Mouse (Mus musculus) stomach, embryonic 16.5 days (tissue): ENCODE measurements around the gene Actc1. TPM values are rescaled to one million over a fixed set of nuclear protein-coding genes. Genes with fewer than 3 reads are reported as not detected.

Source experiments
- ATAC-seq: fragments of 200-750 bp; cut with Nextera tagmentation; 2 replicates; pipeline ENCODE4 v1.8.0; 2017; ENCODE audit warnings: moderate number of reproducible peaks, moderate TSS enrichment; ENCODE audit not compliant: insufficient read depth, low FRiP score
- H3K27ac ChIP-seq: fragments of 300-500 bp; sonication (generic); 2 replicates; pipeline ENCODE4 v1.5.1; 2014; ENCODE audit warnings: low read length
- H3K27me3 ChIP-seq: fragments of 300-500 bp; sonication (generic); 2 replicates; pipeline ENCODE4 v1.6.1; 2014; ENCODE audit warnings: low read length, control low read depth, mixed read lengths; ENCODE audit not compliant: control insufficient read depth, insufficient read depth
- H3K36me3 ChIP-seq: fragments of 300-500 bp; sonication (generic); 2 replicates; pipeline ENCODE4 v1.6.1; 2014; ENCODE audit warnings: low read length; ENCODE audit not compliant: control insufficient read depth, insufficient read depth
- H3K4me1 ChIP-seq: fragments of 300-500 bp; sonication (generic); 2 replicates; pipeline ENCODE4 v1.6.1; 2014; ENCODE audit warnings: low read length, control low read depth, mixed read lengths; ENCODE audit not compliant: control insufficient read depth, insufficient read depth
- H3K4me2 ChIP-seq: fragments of 300-500 bp; sonication (generic); 2 replicates; pipeline ENCODE4 v1.6.1; 2014; ENCODE audit warnings: low read depth, low read length, mixed read lengths
- H3K4me3 ChIP-seq: fragments of 300-500 bp; sonication (generic); replicated peaks from 2 replicates; pipeline ENCODE4 v1.5.1; 2014; ENCODE audit warnings: mild to moderate bottlenecking, low read length
- H3K9ac ChIP-seq: fragments of 300-500 bp; sonication (generic); 2 replicates; pipeline ENCODE4 v1.6.1; 2014; ENCODE audit warnings: low read length
- H3K9me3 ChIP-seq: fragments of 300-500 bp; sonication (generic); replicated peaks from 2 replicates; pipeline ENCODE4 v1.6.1; 2016; ENCODE audit warnings: low read length, control low read depth; ENCODE audit not compliant: control insufficient read depth
- WGBS: fragments of 180-500 bp; shearing (Covaris S2); extraction: QIAGEN DNeasy Blood & Tissue Kit; methylation state at CpG from one replicate; pipeline ENCODE4 v1.1.7; 2014; 5-methylcytosine and 5-hydroxymethylcytosine counted together
- polyA plus RNA-seq: library from polyadenylated mRNA; unstranded; fragments of >200 nt; fragmentation: Nextera tagmentation; extraction: Ambion mirVana; gene quantifications from 2 replicates; pipeline ENCODE4 v1.2.1, GENCODE M21; 2015

The Actc1 gene
- polyA plus RNA-seq, 1 experiment from 2014 or later, result 489 TPM

DNA sequence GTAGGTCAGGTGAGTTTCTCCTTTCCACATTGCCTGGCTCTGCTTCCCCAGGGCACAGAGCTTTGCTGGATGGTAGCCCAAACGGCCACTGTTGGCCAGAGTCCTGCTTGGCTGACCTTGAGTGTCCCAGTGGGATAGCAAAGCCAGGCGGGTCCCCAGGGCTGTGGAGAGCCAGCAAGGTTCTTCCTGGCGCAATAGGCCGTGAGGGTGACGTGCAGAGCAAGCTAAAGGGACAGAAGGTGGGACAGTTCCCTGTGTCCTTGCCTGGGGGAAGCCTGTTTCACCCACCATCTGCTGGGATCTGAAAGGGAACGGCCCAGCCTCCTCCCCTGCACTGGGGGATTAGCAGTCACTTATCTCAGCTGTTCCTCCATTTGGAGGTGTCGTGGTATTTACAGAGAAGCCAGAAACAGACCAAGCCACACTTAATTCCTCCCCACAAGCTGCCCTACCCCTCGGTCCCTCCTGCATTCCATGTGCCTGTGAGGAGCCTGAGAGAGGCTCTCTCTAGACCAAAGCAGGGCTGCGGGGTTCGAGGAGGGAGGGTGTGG, 4.0 kb upstream of the Actc1 start:
- H3K36me3 ChIP-seq, result no peaks in the 10 kb centered on the region
- H3K27me3 ChIP-seq, result no peaks in the 10 kb centered on the region
- WGBS, result 12% methylated on average over 10 of the region's 10 CpGs
- no peak overlapping the region for H3K27ac ChIP-seq
- no peaks in the 10 kb centered on the region for H3K9me3 ChIP-seq
- H3K4me1 ChIP-seq, result no peaks in the 10 kb centered on the region
- no peak overlapping the region for H3K4me3 ChIP-seq
- H3K4me2 ChIP-seq, result no peak overlapping the region
- peak; percentile 53 for ATAC-seq
- no peak overlapping the region; the same call in 1 of the 2 replicates for H3K9ac ChIP-seq

DNA sequence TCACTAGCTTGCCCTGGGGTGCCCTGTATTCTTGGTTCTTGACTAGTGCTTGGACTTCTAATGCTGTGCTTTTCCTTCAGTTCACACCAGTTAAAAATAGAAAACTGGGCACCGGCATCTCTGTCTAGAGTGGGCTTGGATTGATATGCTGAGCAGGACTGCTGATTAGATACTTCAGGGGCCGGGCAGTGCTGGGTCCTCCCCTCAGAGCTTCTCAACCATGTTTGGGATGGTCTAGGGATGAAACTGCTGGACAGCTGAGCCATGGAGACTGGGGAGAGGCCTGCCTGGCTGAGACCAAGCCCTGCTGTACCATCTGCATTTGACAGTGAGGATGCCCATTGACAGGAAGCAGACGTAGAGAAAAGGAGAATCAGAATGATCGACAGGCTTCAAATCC, 781 bp upstream of the Actc1 start:
- Histone ChIP-seq H3K27ac (no peak overlapping the region), H3K4me1 (no peaks in the 10 kb centered on the region), H3K27me3 (no peaks in the 10 kb centered on the region), H3K9me3 (no peaks in the 10 kb centered on the region), H3K4me3 (no peak overlapping the region), H3K4me2 (no peak overlapping the region), H3K9ac (no peak overlapping the region), H3K36me3 (no peaks in the 10 kb centered on the region)
- 85% methylated on average over 4 of the region's 4 CpGs for WGBS
- ATAC-seq, result no peak

DNA sequence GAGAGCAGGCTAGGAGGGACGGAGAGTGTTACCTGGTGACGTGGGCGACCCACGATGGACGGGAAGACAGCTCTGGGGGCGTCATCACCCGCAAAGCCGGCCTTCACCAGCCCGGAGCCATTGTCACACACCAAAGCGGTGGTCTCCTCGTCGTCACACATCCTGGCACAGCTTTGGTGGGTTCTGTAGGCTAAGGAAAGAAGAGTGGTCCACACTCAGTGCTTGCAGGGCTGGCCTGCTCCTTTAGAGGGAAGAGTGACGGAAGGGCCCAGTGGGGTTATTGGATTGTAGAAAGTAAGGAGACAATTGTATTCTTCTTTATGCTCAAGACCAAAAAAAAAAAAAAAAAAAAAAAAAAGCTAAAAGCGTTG, 1.5 kb downstream of the Actc1 start:
- no peaks in the 10 kb centered on the region for H3K27me3 ChIP-seq
- H3K27ac ChIP-seq, result no peak overlapping the region
- no peak overlapping the region for H3K4me2 ChIP-seq
- H3K4me1 ChIP-seq, result no peaks in the 10 kb centered on the region
- no peak overlapping the region for H3K9ac ChIP-seq
- ATAC-seq, result no peak
- WGBS, result 90% methylated on average over 14 of the region's 14 CpGs
- H3K9me3 ChIP-seq, result no peaks in the 10 kb centered on the region
- H3K4me3 ChIP-seq, result no peak overlapping the region
- H3K36me3 ChIP-seq, result no peaks in the 10 kb centered on the region

DNA sequence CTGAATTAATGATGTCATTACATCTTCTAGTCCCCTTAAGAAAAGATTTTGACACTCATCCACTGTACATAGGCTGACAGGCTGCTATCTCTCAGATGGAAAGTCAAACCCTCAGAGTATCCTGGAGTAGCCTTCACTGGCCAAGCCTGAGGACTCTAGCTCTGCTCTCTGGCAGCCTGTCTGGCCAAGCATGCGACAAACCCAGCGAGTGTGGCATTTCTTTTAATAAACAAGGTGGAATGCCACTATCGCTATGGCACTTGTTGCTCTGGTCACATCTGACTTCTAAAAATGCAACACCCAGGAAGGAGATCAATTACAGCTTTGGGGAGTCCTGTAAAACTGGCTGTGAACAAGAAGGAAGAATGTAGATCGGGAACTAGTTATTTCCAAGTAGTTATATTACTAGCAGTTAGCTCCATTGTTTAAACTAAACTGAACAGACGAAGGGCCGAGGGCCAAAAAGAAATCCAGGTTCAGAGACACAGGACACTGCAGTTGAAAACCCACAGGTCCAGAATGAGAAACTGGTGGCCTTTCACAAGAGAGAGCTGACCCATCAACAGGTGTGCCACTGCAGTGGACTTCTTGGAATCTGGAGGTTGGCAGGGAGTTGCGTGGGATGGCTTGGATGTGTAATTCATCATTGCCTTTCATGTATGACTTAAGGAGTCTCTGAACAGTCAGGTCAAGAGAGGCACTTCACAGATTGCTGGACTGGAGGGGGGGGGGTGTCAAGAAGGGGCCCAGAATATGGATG, 2.1 kb downstream of the Actc1 start:
- H3K4me1 ChIP-seq, result no peaks in the 10 kb centered on the region
- no peaks in the 10 kb centered on the region for H3K36me3 ChIP-seq
- no peak for ATAC-seq
- H3K4me3 ChIP-seq, result no peak overlapping the region
- no peaks in the 10 kb centered on the region for H3K9me3 ChIP-seq
- WGBS, result 76% methylated on average over 7 of the region's 7 CpGs
- H3K27me3 ChIP-seq, result no peaks in the 10 kb centered on the region
- no peak overlapping the region for H3K4me2 ChIP-seq
- H3K27ac ChIP-seq, result no peak overlapping the region
- no peak overlapping the region for H3K9ac ChIP-seq

DNA sequence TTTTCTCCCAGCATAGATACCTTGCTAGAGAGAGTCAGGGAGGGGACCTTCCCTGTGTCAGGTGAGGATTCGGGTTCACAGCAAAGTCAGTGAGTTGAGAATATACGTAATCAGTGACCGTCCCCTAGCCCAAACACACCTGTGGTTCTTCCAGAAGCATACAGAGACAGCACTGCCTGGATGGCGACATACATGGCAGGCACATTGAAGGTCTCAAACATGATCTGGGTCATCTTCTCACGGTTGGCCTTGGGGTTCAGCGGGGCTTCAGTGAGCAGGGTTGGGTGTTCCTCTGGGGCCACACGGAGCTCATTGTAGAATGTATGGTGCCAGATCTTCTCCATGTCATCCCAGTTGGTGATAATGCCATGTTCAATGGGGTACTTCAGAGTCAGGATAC, 3.2 kb downstream of the Actc1 start:
- H3K27me3 ChIP-seq, result no peaks in the 10 kb centered on the region
- H3K9me3 ChIP-seq, result no peaks in the 10 kb centered on the region
- no peak overlapping the region for H3K27ac ChIP-seq
- no peaks in the 10 kb centered on the region for H3K4me1 ChIP-seq
- WGBS, result 92% methylated on average over 7 of the region's 7 CpGs
- H3K36me3 ChIP-seq, result no peaks in the 10 kb centered on the region
- no peak overlapping the region for H3K4me3 ChIP-seq
- no peak overlapping the region for H3K4me2 ChIP-seq
- no peak for ATAC-seq
- no peak overlapping the region for H3K9ac ChIP-seq

DNA sequence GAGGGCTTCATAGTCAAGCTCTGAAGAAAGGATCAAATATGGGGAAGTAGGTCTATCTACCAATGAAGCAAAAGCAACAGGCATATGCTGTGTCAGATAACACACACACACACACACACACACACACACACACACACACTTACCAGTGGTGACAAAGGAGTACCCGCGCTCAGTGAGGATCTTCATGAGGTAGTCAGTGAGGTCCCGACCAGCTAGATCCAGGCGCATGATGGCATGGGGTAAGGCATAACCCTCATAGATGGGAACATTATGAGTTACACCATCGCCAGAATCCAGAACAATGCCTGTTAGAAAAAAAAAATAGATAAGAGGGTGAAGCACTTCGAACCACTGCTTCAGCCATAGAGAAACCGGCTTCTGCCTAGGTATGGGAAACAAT, 4.0 kb downstream of the Actc1 start:
- Histone ChIP-seq H3K4me3 (no peak overlapping the region), H3K4me1 (no peaks in the 10 kb centered on the region), H3K9me3 (no peaks in the 10 kb centered on the region), H3K27ac (no peak overlapping the region), H3K9ac (no peak overlapping the region), H3K4me2 (no peak overlapping the region), H3K36me3 (no peaks in the 10 kb centered on the region), H3K27me3 (no peaks in the 10 kb centered on the region)
- WGBS, result 93% methylated on average over 7 of the region's 7 CpGs
- no peak for ATAC-seq

DNA sequence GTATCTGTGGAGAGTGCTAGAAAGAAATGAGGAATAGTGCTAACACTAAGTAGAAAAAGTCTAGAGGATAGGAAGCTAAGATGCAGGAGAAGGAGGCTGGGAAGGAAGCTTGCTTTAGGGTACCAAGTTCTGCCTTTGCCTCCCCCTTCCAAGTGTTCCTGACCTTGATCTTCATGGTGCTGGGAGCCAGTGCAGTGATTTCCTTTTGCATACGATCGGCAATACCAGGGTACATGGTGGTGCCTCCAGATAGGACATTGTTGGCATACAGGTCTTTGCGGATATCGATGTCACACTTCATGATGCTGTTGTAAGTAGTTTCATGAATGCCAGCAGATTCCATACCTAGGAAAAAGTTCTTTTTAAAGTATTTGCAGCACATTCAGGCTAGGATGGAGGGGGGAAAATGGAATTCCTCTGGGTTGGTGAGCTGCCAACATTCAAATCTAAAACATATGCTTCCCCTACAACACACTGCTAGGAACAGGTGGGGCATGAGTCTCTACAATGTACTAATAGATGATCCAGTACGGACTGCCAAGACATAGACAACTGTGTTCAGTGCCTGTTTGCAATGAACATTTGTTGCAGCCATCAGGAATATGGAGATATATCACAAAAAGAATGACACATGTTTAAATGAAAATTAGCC, 5.3 kb downstream of the Actc1 start:
- Histone ChIP-seq H3K27me3 (no peaks in the 10 kb centered on the region), H3K27ac (no peak overlapping the region), H3K4me3 (no peak overlapping the region), H3K36me3 (no peaks in the 10 kb centered on the region), H3K4me2 (no peak overlapping the region), H3K9ac (no peak overlapping the region), H3K4me1 (no peaks in the 10 kb centered on the region), H3K9me3 (no peaks in the 10 kb centered on the region)
- no peak for ATAC-seq
- WGBS, result 81% methylated on average over 5 of the region's 5 CpGs

DNA sequence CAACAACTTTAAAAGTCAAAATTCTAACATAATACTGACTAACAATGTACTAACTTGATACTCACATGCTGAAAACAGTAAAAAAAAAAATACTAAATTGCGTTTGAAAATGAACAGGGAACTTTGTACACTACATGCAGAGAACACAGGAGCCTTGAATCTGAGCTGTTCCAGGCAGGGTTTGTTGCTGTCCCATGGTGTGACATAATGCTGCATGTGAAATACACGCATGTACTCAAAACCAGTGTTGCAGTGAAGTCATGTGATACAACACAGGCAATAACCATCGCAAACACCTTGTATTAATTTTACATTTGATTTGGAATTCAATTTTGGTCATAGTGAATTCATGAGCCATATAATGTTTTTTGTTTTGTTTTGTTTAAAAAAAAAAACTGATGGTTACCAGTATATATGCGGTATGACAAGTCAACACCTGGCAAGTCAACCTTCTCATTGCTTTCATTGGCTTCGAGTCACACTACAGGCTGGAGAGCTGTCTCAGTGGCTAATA, 7.1 kb downstream of the Actc1 start:
- no peaks in the 10 kb centered on the region for H3K9me3 ChIP-seq
- no peaks in the 10 kb centered on the region for H3K4me1 ChIP-seq
- H3K4me3 ChIP-seq, result no peak overlapping the region
- no peaks in the 10 kb centered on the region for H3K27me3 ChIP-seq
- 89% methylated on average over 5 of the region's 5 CpGs for WGBS
- H3K27ac ChIP-seq, result no peak overlapping the region
- ATAC-seq, result no peak
- H3K9ac ChIP-seq, result no peak overlapping the region
- no peak overlapping the region for H3K4me2 ChIP-seq
- no peaks in the 10 kb centered on the region for H3K36me3 ChIP-seq

DNA sequence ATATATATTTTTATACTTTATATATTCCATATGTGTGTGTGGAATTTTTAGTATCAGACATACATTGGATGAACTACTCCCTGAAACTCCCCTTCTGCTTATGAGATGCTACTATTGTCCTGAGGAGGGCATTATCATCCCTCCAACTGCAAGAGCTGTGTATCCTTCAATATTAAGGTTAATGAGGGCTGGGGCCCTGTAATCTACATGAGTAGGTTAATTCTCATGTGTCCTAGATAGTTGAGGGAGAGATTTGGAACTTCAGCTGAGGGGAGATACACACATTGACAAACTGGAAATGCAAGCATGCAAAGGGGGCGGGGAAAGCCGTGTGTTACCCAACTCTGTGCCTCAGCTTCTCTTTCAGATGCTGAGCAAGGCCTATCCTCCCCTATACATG, 15.4 kb downstream of the Actc1 start:
- Histone ChIP-seq H3K27ac (no peak overlapping the region), H3K9me3 (no peaks in the 10 kb centered on the region), H3K9ac (no peak overlapping the region), H3K4me1 (no peaks in the 10 kb centered on the region), H3K4me3 (no peak overlapping the region), H3K36me3 (no peaks in the 10 kb centered on the region), H3K4me2 (no peak overlapping the region), H3K27me3 (no peaks in the 10 kb centered on the region)
- no peak for ATAC-seq
- 68% methylated on average over 2 of the region's 2 CpGs for WGBS
